Mouse (Mus musculus): ENCODE results near the gene Aars2. TPM values are rescaled to one million over a fixed set of nuclear protein-coding genes. Genes with fewer than 3 reads are reported as not detected.

Gene Aars2
- total and polyA plus RNA-seq, 3 experiments: 14.4 to 63.5 (median 25.6) TPM

GRCm38 (mm10) chr17:45549617-45550181 is 43.1 kb downstream of the Aars2 start, which contains the start of gene Tmem151b:
Gene Tmem151b (minus strand): TSS chr17:45549677.
- TF ChIP-seq HCFC1 (IDR thresholded peaks at IDR 0.05; ENCODE audit: low read depth, low read length) (no peak), BHLHE40 (IDR thresholded peaks at IDR 0.05; ENCODE audit: borderline replicate concordance, low read depth, low read length) (no peak), E2F4 (IDR thresholded peaks at IDR 0.05; ENCODE audit: borderline replicate concordance, low read depth, low read length) (no peak), ELF1 (IDR thresholded peaks at IDR 0.05; ENCODE audit: low read depth, low read length) (no peak), KAT2A (conservative IDR thresholded peaks at IDR 0.05; ENCODE audit: low read depth, low read length) (no peak), MEF2A (IDR thresholded peaks at IDR 0.05; ENCODE audit: extremely low read depth, insufficient replicate concordance, low read depth, low read length, poor library complexity, severe bottlenecking) (no peak), JUND (IDR thresholded peaks at IDR 0.05; ENCODE audit: low read depth, low read length) (no peak), MXI1 (IDR thresholded peaks at IDR 0.05; ENCODE audit: low read depth, low read length) (no peak), NRF1 (IDR thresholded peaks at IDR 0.05; ENCODE audit: insufficient read depth, low read depth, low read length, poor library complexity, severe bottlenecking) (no peak), USF1 (IDR thresholded peaks at IDR 0.05; ENCODE audit: low read depth, low read length) (no peak), RAD21 (IDR thresholded peaks at IDR 0.05; ENCODE audit: low read depth, low read length) (no peak), SMC3 (IDR thresholded peaks at IDR 0.05; ENCODE audit: low read depth, low read length) (no peak), ETS1 (IDR thresholded peaks at IDR 0.05; ENCODE audit: low read depth, low read length) (no peak), MAFK (IDR thresholded peaks at IDR 0.05; ENCODE audit: borderline replicate concordance, low read depth, low read length) (no peak), ZC3H11A (IDR thresholded peaks at IDR 0.05; ENCODE audit: low read depth, low read length) (no peak), ZNF384 (IDR thresholded peaks at IDR 0.05; ENCODE audit: low read depth, low read length) (no peak), CHD1 (IDR thresholded peaks at IDR 0.05; ENCODE audit: low read depth, low read length) (no peak), ZMIZ1 (IDR thresholded peaks at IDR 0.05; ENCODE audit: low read depth, low read length) (no peak), TAL1 (IDR thresholded peaks at IDR 0.05; ENCODE audit: low read length) (no peak)

GRCm38 (mm10) chr17:45550253-45550652 is 43.6 kb downstream of the Aars2 start:
- Histone ChIP-seq H3K9ac (ENCODE audit: control insufficient read depth, low read depth, low read length, poor library complexity, severe bottlenecking) (no peak overlapping the region), H3K9me3 (replicated peaks; ENCODE audit: insufficient read depth, low read length) (no peaks in the 10 kb centered on the region), H3K4me3 (ENCODE audit: control insufficient read depth in 1 of 2, insufficient read depth in 1 of 2, low read depth in 2 of 2, low read length in 2 of 2) (no peak overlapping the region), H3K27me3 (ENCODE audit: control insufficient read depth in 1 of 2, insufficient read depth in 2 of 2, low read length in 2 of 2) (peaks cover 0 to 2% of the 10 kb centered on the region in 2 experiments; a peak in 3 of 4 replicates), H3K27ac (ENCODE audit: control insufficient read depth, low read depth, low read length) (no peak overlapping the region), H3K4me1 (ENCODE audit: control insufficient read depth in 1 of 2, insufficient read depth in 2 of 2, low read length in 2 of 2) (peaks cover 0 to 24% of the 10 kb centered on the region in 2 experiments; a peak in 2 of 4 replicates), H3K79me2 (ENCODE audit: control insufficient read depth, insufficient read depth, low read length, poor library complexity) (no peaks in the 10 kb centered on the region), H3K36me3 (ENCODE audit: control insufficient read depth in 1 of 2, insufficient read depth in 2 of 2, low read length in 2 of 2) (peaks cover 0 to 7% of the 10 kb centered on the region in 2 experiments; a peak in 2 of 4 replicates)
- TF ChIP-seq POLR2AphosphoS5 (IDR thresholded peaks at IDR 0.05; ENCODE audit: borderline replicate concordance, low read depth, low read length) (no peak), RCOR1 (IDR thresholded peaks at IDR 0.05; ENCODE audit: low read depth, low read length) (no peak), MXI1 (IDR thresholded peaks at IDR 0.05; ENCODE audit: low read depth, low read length) (no peak), POLR2A (IDR thresholded peaks at IDR 0.05; ENCODE audit: control insufficient read depth in 1 of 2, insufficient read depth in 1 of 2, low read depth in 1 of 2, low read length in 2 of 2, poor library complexity in 1 of 2) (no peak)
- no peak for DNase-seq (ENCODE audit: low read depth, low spot score)

More at GRCm38 (mm10) chr17:45549617-45550181, 43.1 kb downstream of the Aars2 start, which contains the start of gene Tmem151b:
- Histone ChIP-seq H3K79me2 (ENCODE audit: control insufficient read depth, insufficient read depth, low read length, poor library complexity) (no peaks in the 10 kb centered on the region), H3K9me3 (replicated peaks; ENCODE audit: insufficient read depth, low read length) (no peaks in the 10 kb centered on the region), H3K9ac (ENCODE audit: control insufficient read depth, low read depth, low read length, poor library complexity, severe bottlenecking) (peak within 1 kb of the TSS; percentile 49), H3K36me3 (ENCODE audit: control insufficient read depth in 1 of 2, insufficient read depth in 2 of 2, low read length in 2 of 2) (peaks cover 0 to 4% of the 10 kb centered on the region in 2 experiments; a peak in 2 of 4 replicates), H3K4me1 (ENCODE audit: control insufficient read depth in 1 of 2, insufficient read depth in 2 of 2, low read length in 2 of 2) (peaks cover 0 to 19% of the 10 kb centered on the region in 2 experiments; a peak in 2 of 4 replicates), H3K4me3 (ENCODE audit: control insufficient read depth in 1 of 2, insufficient read depth in 1 of 2, low read depth in 2 of 2, low read length in 2 of 2) (peak within 1 kb of the TSS; percentile 30 to 78), H3K27me3 (ENCODE audit: control insufficient read depth in 1 of 2, insufficient read depth in 2 of 2, low read length in 2 of 2) (peaks cover 0 to 2% of the 10 kb centered on the region in 2 experiments; a peak in 3 of 4 replicates), H3K27ac (ENCODE audit: control insufficient read depth, low read depth, low read length) (no peak within 1 kb of the TSS)
- peak; percentile 59 for DNase-seq (ENCODE audit: low read depth, low spot score)
